In the genomic region with DNA sequence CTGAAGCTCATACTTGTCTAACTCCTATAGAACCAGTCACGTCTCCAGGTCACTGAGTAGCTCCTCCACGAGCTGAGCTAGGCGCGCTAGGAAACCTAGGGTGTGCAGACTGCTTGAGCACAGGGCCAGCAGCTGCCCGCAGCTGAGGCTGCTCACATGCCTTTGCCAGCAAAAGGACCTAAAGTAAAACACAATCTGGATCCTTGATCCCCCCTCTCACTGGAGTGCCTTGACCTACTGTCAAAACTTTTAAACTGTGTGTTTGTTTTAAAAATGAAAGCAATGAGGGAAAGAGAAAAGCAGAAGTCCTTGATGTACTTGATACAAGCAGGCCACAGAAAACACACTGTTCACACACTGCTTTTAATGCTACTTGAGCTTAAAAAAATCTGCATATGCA, we compare ENCODE assay signal across 14 mouse cellular contexts. TPM values are rescaled to one million over a fixed set of nuclear protein-coding genes. Genes with fewer than 3 reads are reported as not detected.
A peak's percentile ranks its signal among the peaks of the same experiment; 100 is the strongest.
DNase-seq lines count a peak whose midpoint lies in the region; ATAC-seq lines count a peak whose summit lies in the region.
"Had no signal": no experiment of that assay in that cellular context is flagged by ENCODE, and none has a peak within 500 bp of the region (broad histone marks: within the 10 kb centered on the region; RNA-seq: fewer than 3 reads in every experiment).

No protein-coding gene starts in this region.

- H3K4me1 ChIP-seq in embryonic facial prominence, embryonic 15.5 days, result peaks cover 14% of the 10 kb centered on the region
- peaks cover 13% of the 10 kb centered on the region; the same call in 1 of the 2 replicates for H3K4me1 ChIP-seq in embryonic facial prominence, embryonic 10.5 days
- H3K4me1 ChIP-seq in intestine, embryonic 15.5 days (replicated peaks), result peaks cover 19% of the 10 kb centered on the region
- H3K4me1 ChIP-seq in forebrain, embryonic 11.5 days (replicated peaks; ENCODE audit: control insufficient read depth, insufficient read depth, low read length), result no peaks in the 10 kb centered on the region

- 67% methylated on average over 5 of the region's 5 CpGs for WGBS in embryonic facial prominence, embryonic 15.5 days
- WGBS in embryonic facial prominence, embryonic 10.5 days, result 91% methylated on average over 5 of the region's 5 CpGs
- WGBS in intestine, embryonic 15.5 days, result 51% methylated on average over 5 of the region's 5 CpGs
- 90% methylated on average over 5 of the region's 5 CpGs for WGBS in forebrain, embryonic 11.5 days

- no peaks in the 10 kb centered on the region for H3K9me3 ChIP-seq in embryonic facial prominence, embryonic 15.5 days (replicated peaks)
- no peaks in the 10 kb centered on the region for H3K9me3 ChIP-seq in embryonic facial prominence, embryonic 10.5 days
- H3K9me3 ChIP-seq in intestine, embryonic 15.5 days, result no peaks in the 10 kb centered on the region
- no peaks in the 10 kb centered on the region for H3K9me3 ChIP-seq in forebrain, embryonic 11.5 days (ENCODE audit: control insufficient read depth, low read length)
- H3K9me3 ChIP-seq: embryonic facial prominence, embryonic 12.5 days; limb, embryonic 13.5 days; midbrain, embryonic 15.5 days had no signal

- H3K27me3 ChIP-seq in embryonic facial prominence, embryonic 15.5 days, result no peaks in the 10 kb centered on the region
- no peaks in the 10 kb centered on the region for H3K27me3 ChIP-seq in embryonic facial prominence, embryonic 10.5 days (replicated peaks; ENCODE audit: low read depth, poor library complexity, severe bottlenecking)
- H3K27me3 ChIP-seq in intestine, embryonic 15.5 days (replicated peaks), result no peaks in the 10 kb centered on the region
- no peaks in the 10 kb centered on the region for H3K27me3 ChIP-seq in forebrain, embryonic 11.5 days (ENCODE audit: control insufficient read depth, insufficient read depth, low read length)
- H3K27me3 ChIP-seq: embryonic facial prominence, embryonic 12.5 days; limb, embryonic 13.5 days; midbrain, embryonic 15.5 days had no signal

- no peak overlapping the region for H3K4me2 ChIP-seq in embryonic facial prominence, embryonic 15.5 days (replicated peaks)
- no peak overlapping the region for H3K4me2 ChIP-seq in intestine, embryonic 15.5 days (replicated peaks)
- no peak overlapping the region for H3K4me2 ChIP-seq in forebrain, embryonic 11.5 days (ENCODE audit: low read depth, low read length, severe bottlenecking)
- H3K4me2 ChIP-seq: embryonic facial prominence, embryonic 12.5 days; heart, embryonic 11.5 days; limb, embryonic 13.5 days; midbrain, embryonic 15.5 days had no signal

- peak overlapping the region; percentile 48 for H3K27ac ChIP-seq in embryonic facial prominence, embryonic 15.5 days (replicated peaks)
- no peak overlapping the region for H3K27ac ChIP-seq in embryonic facial prominence, embryonic 10.5 days (replicated peaks)
- no peak overlapping the region for H3K27ac ChIP-seq in intestine, embryonic 15.5 days
- H3K27ac ChIP-seq in forebrain, embryonic 11.5 days (ENCODE audit: low read depth, low read length), result no peak overlapping the region
- H3K27ac ChIP-seq: embryonic facial prominence, embryonic 12.5 days; limb, embryonic 13.5 days; midbrain, embryonic 15.5 days had no signal

- DNase-seq in embryonic facial prominence, embryonic 10.5 days (ENCODE audit: low spot score), result no peak
- DNase-seq in ovary, adult 18-20 months (ENCODE audit: low spot score), result peak; percentile 66
- DNase-seq in ovary, postnatal 10 days (ENCODE audit: low spot score), result no peak
- no peak for DNase-seq in forebrain, embryonic 11.5 days (ENCODE audit: low spot score)
- DNase-seq in left cerebral cortex, postnatal 36 days (ENCODE audit: low spot score in 2 of 2), result no peak
- DNase-seq: cerebellum, adult 2 months had no signal

- no peak overlapping the region for H3K4me3 ChIP-seq in embryonic facial prominence, embryonic 15.5 days (replicated peaks)
- no peak overlapping the region for H3K4me3 ChIP-seq in embryonic facial prominence, embryonic 10.5 days
- H3K4me3 ChIP-seq in intestine, embryonic 15.5 days (replicated peaks), result no peak overlapping the region
- H3K4me3 ChIP-seq in forebrain, embryonic 11.5 days (ENCODE audit: low read depth, low read length), result no peak overlapping the region
- H3K4me3 ChIP-seq: embryonic facial prominence, embryonic 12.5 days; limb, embryonic 13.5 days; midbrain, embryonic 15.5 days had no signal

- 0 out of 2 replicates have a peak, but pooled peaks cover 2% of the 10 kb centered on the region for H3K36me3 ChIP-seq in embryonic facial prominence, embryonic 15.5 days
- peaks cover 29% of the 10 kb centered on the region for H3K36me3 ChIP-seq in embryonic facial prominence, embryonic 10.5 days (replicated peaks)
- H3K36me3 ChIP-seq in intestine, embryonic 15.5 days, result no peaks in the 10 kb centered on the region
- H3K36me3 ChIP-seq in forebrain, embryonic 11.5 days (ENCODE audit: control insufficient read depth, insufficient read depth, low read length), result no peaks in the 10 kb centered on the region
- H3K36me3 ChIP-seq: embryonic facial prominence, embryonic 12.5 days; midbrain, embryonic 15.5 days had no signal

- ATAC-seq in embryonic facial prominence, embryonic 15.5 days (ENCODE audit: insufficient number of reproducible peaks, low FRiP score, low TSS enrichment, low read depth), result no peak
- ATAC-seq in intestine, embryonic 15.5 days, result peak; percentile 52; the same call in 1 of the 2 replicates
- peak; percentile 56 for ATAC-seq in megakaryocyte progenitor cell, adult 5-6 weeks (replicated peaks; ENCODE audit: poor library complexity)
- ATAC-seq in forebrain, embryonic 11.5 days (replicated peaks; ENCODE audit: low FRiP score), result no peak
- ATAC-seq: inflammation-experienced regulatory T-cells, adult 6 months; midbrain, embryonic 15.5 days had no signal

- intact Hi-C loops in left cerebral cortex, postnatal 36 days (cut with DNase I), result no loop called here

- no peak overlapping the region for H3K9ac ChIP-seq in embryonic facial prominence, embryonic 15.5 days
- H3K9ac ChIP-seq in intestine, embryonic 15.5 days, result no peak overlapping the region
- no peak overlapping the region for H3K9ac ChIP-seq in forebrain, embryonic 11.5 days (ENCODE audit: low read length)
- H3K9ac ChIP-seq: embryonic facial prominence, embryonic 12.5 days; limb, embryonic 13.5 days; midbrain, embryonic 15.5 days had no signal

RNA-seq across cellular contexts. Expression of a gene that starts 31.1 kb away (rescaled TPM):
- 41.3 and 41.8 TPM in 2 replicates for polyA plus RNA-seq in embryonic facial prominence, embryonic 15.5 days (2015; fragmentation: Nextera tagmentation; extraction: Ambion mirVana)
- 32.3 and 37.5 TPM in 2 replicates for polyA plus RNA-seq in embryonic facial prominence, embryonic 10.5 days (2016; fragmentation: Nextera tagmentation; extraction: Ambion mirVana)
- polyA plus RNA-seq in intestine, embryonic 15.5 days (2015; fragmentation: Nextera tagmentation; extraction: Ambion mirVana), result 42.2 and 46.4 TPM in 2 replicates
- total RNA-seq in megakaryocyte progenitor cell, adult 5-6 weeks (2015), result 60.0 and 63.8 TPM in 2 replicates
- total RNA-seq in megakaryocyte progenitor cell, adult 5-6 weeks (2017), result 105 and 113 TPM in 2 replicates
- polyA plus RNA-seq in forebrain, embryonic 11.5 days (2014; fragmentation: Nextera tagmentation; extraction: Ambion mirVana), result 44.5 and 45.1 TPM in 2 replicates
- total RNA-seq in left cerebral cortex, postnatal 36 days (2021), result 10 to 100 TPM; 64.1 to 71.5 TPM

Comparison
In these comparisons a context has a peak if more than half of its experiments do, and no peak if none do; other contexts are left out.
1. ATAC-seq: peak in intestine, embryonic 15.5 days (single experiment) and megakaryocyte progenitor cell, adult 5-6 weeks (single experiment); none in embryonic facial prominence, embryonic 15.5 days (single experiment) and forebrain, embryonic 11.5 days (single experiment).